Mouse (Mus musculus): ENCODE measurements around the gene Mcts2.
A peak's percentile ranks its signal among the peaks of the same experiment; 100 is the strongest.

Gene Mcts2

DNA sequence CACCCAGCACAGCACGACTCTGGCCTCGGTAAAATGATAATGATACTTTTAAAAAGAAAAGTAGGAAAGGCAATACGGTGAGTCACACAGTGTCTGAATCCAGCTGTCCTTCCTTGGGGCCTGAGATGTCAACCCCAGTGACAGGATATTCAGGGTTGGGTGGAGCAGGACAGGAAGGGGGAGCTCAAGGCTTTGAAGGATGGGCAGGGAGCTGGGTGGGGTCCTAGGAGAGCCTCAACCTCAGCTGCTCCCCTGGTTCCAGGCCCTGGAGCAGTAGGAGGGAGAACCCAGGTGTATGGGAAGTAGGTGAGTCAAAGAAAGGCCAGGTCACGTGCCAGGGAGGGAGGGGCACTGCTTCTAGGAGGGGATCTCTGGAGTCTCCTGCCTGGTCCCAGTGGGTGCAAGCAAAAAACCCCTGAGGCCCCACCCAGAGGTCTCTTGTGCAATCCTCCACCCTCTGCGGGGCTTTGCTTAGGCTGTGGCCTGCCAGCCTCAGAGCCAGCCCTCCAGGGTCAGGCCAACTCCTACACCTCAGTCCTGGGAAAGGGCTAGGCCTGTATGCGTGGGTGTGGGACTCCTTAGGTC lies 40.0 kb downstream of the Mcts2 start:
- H3K27me3 ChIP-seq (ENCODE audit: control insufficient read depth, insufficient read depth, low read length, poor library complexity, severe bottlenecking), result no peaks in the 10 kb centered on the region
- no peaks in the 10 kb centered on the region for H3K36me3 ChIP-seq (ENCODE audit: control insufficient read depth, insufficient read depth, low read length, poor library complexity, severe bottlenecking)
- no peak for DNase-seq (ENCODE audit: low read depth, low spot score)

DNA sequence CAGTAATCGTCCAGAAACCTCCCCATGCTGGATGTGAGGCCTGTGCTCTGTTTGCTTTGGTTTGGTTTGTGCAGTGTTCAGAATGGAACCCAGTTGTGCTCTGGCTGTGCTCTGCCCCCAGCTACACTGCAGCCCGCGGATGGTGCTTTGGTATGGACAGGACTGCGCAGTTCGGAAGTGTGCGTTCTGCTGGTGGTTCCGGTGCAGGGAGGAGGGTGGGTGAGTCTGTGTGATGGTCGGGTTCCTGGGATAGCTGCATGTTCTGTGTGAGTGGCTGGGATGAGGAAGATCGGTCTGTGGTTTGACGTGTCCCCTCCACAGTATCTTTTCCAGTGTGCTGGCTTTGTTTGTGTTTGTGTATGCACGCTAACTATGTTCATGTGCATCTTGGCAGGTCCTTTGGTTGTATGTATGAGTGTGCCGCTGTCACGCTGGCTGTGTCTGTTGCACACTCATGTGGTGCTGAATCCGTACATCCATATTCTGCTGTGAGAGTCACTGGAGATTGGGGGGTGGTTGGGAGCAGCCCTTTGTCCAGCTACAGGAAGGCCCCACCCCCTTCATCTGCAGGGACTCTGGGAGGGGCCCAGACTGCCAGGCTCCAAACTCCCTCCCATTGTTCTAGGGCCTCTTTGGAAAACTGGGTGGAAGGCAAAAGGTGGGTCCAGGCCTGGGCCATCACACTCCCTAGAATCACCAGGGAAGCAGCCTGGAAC lies 41.1 kb downstream of the Mcts2 start:
- H3K27me3 ChIP-seq (ENCODE audit: control insufficient read depth, insufficient read depth, low read length, poor library complexity, severe bottlenecking), result no peaks in the 10 kb centered on the region
- H3K36me3 ChIP-seq (ENCODE audit: control insufficient read depth, insufficient read depth, low read length, poor library complexity, severe bottlenecking), result no peaks in the 10 kb centered on the region
- DNase-seq (ENCODE audit: low read depth, low spot score), result no peak

GRCm38 (mm10) chr2:152728594-152728993 lies 41.8 kb downstream of the Mcts2 start:
- Histone ChIP-seq H3K36me3 (ENCODE audit: control insufficient read depth, insufficient read depth, low read length, poor library complexity, severe bottlenecking) (no peaks in the 10 kb centered on the region), H3K27me3 (ENCODE audit: control insufficient read depth, insufficient read depth, low read length, poor library complexity, severe bottlenecking) (no peaks in the 10 kb centered on the region)
- DNase-seq (ENCODE audit: low read depth, low spot score), result no peak

GRCm38 (mm10) chr2:152729013-152729635 lies 42.3 kb downstream of the Mcts2 start:
- DNase-seq (ENCODE audit: low read depth, low spot score), result no peak
- no peaks in the 10 kb centered on the region for H3K36me3 ChIP-seq (ENCODE audit: control insufficient read depth, insufficient read depth, low read length, poor library complexity, severe bottlenecking)
- H3K27me3 ChIP-seq (ENCODE audit: control insufficient read depth, insufficient read depth, low read length, poor library complexity, severe bottlenecking), result no peaks in the 10 kb centered on the region

DNA sequence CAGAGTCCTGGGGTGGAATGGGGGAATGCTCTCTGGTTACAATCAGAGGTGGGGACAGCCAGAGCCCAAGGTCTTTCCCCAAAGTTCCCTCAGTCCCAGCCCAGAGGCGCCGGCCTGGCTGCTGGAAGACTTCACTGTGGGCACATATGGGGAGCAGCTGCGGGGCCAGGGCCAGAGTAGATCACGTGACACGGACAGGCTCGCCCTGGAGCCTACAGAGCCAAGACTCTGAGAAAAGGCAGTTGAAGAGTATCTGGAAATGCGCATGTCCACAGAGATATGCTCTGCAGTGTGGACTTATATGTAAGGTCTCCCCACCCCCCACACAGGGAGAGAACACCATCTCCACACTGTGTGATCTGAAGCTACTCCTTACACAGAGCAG lies 42.8 kb downstream of the Mcts2 start:
- no peak for DNase-seq (ENCODE audit: low read depth, low spot score)
- Histone ChIP-seq H3K36me3 (ENCODE audit: control insufficient read depth, insufficient read depth, low read length, poor library complexity, severe bottlenecking) (no peaks in the 10 kb centered on the region), H3K27me3 (ENCODE audit: control insufficient read depth, insufficient read depth, low read length, poor library complexity, severe bottlenecking) (no peaks in the 10 kb centered on the region)

- no peaks in the 10 kb centered on the region for H3K36me3 ChIP-seq (ENCODE audit: control insufficient read depth, insufficient read depth, low read length, poor library complexity, severe bottlenecking)
- DNase-seq (ENCODE audit: low read depth, low spot score), result peak; percentile 41
- H3K27me3 ChIP-seq (ENCODE audit: control insufficient read depth, insufficient read depth, low read length, poor library complexity, severe bottlenecking), result no peaks in the 10 kb centered on the region; the same call in 1 of the 2 replicates
Observed at GRCm38 (mm10) chr2:152733201-152733600, 46.4 kb downstream of the Mcts2 start.

GRCm38 (mm10) chr2:152734501-152734900 lies 47.7 kb downstream of the Mcts2 start:
- DNase-seq (ENCODE audit: low read depth, low spot score), result no peak
- H3K36me3 ChIP-seq (ENCODE audit: control insufficient read depth, insufficient read depth, low read length, poor library complexity, severe bottlenecking), result no peaks in the 10 kb centered on the region
- H3K27me3 ChIP-seq (ENCODE audit: control insufficient read depth, insufficient read depth, low read length, poor library complexity, severe bottlenecking), result peaks cover 2% of the 10 kb centered on the region; the same call in 1 of the 2 replicates

DNA sequence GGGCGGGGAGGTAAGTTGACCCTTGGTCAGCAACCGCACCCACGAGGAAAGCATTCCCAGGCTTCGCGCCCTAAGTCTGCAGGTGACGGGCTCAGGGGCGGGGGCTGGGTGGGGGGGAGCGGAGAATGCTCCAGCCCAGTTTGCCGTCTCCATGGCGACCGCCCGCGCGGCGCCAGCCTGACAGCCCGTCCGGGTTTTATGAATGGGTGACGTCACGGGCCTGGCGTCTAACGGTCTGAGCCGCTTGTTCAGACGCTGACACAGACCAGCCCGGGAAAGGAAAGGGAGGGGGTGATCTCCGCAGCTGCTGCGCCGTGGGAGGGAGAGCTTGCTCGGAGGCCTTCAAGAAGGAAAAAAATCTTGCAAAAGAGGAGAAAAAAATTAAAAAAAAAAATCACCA lies 48.1 kb downstream of the Mcts2 start:
- Histone ChIP-seq H3K27me3 (ENCODE audit: control insufficient read depth, insufficient read depth, low read length, poor library complexity, severe bottlenecking) (peaks cover 2% of the 10 kb centered on the region; the same call in 1 of the 2 replicates), H3K36me3 (ENCODE audit: control insufficient read depth, insufficient read depth, low read length, poor library complexity, severe bottlenecking) (no peaks in the 10 kb centered on the region)
- DNase-seq (ENCODE audit: low read depth, low spot score), result peak; percentile 66

DNA sequence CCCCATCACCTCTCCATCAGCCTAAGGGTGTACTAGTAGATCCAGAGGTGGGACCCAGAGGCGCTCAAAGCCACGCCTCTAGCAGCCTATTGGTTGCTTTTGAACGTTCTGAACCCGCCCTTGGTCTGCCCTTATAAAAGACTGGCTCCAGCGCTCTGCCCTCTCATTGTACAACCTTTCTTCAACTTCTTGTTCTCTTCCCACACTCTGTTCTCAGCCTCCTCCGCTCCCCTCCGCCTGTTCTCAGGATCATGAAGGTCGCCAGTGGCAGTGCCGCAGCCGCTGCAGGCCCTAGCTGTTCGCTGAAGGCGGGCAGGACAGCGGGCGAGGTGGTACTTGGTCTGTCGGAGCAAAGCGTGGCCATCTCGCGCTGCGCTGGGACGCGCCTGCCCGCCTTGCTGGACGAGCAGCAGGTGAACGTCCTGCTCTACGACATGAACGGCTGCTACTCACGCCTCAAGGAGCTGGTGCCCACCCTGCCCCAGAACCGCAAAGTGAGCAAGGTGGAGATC lies 49.3 kb downstream of the Mcts2 start, which contains the start of gene Id1:
Id1 (plus strand) TSS at position 162 of the 512 bp plus-strand sequence.
- DNase-seq (ENCODE audit: low read depth, low spot score), result peak; percentile 63
- Histone ChIP-seq H3K36me3 (ENCODE audit: control insufficient read depth, insufficient read depth, low read length, poor library complexity, severe bottlenecking) (no peaks in the 10 kb centered on the region), H3K27me3 (ENCODE audit: control insufficient read depth, insufficient read depth, low read length, poor library complexity, severe bottlenecking) (peaks cover 2% of the 10 kb centered on the region; the same call in 1 of the 2 replicates)

GRCm38 (mm10) chr2:152736748-152737147 lies 49.9 kb downstream of the Mcts2 start:
- Histone ChIP-seq H3K36me3 (ENCODE audit: control insufficient read depth, insufficient read depth, low read length, poor library complexity, severe bottlenecking) (no peaks in the 10 kb centered on the region), H3K27me3 (ENCODE audit: control insufficient read depth, insufficient read depth, low read length, poor library complexity, severe bottlenecking) (peaks cover 2% of the 10 kb centered on the region; the same call in 1 of the 2 replicates)
- no peak for DNase-seq (ENCODE audit: low read depth, low spot score)

Data from splenic B cell, adult 2 months (primary cell).